Mouse (Mus musculus): ENCODE measurements at regions not wholly inside any gene's neighbourhood (a gene's known extent, or its start where the extent isn't known, plus 50 kb on each side); places are given as distances from the start of the nearest gene placed in this dataset.

- no peak overlapping the region for H3K9ac ChIP-seq (replicated peaks)
- DNase-seq (no peak), ATAC-seq (no peak)
- no peaks in the 10 kb centered on the region for H3K9me3 ChIP-seq (ENCODE audit: low read length)
- no peaks in the 10 kb centered on the region for H3K27me3 ChIP-seq (ENCODE audit: insufficient read depth, low read length)
- TF ChIP-seq EP300 (IDR thresholded peaks at IDR 0.05; ENCODE audit: low read depth) (no peak), CTCF (IDR thresholded peaks at IDR 0.05; ENCODE audit: low read depth) (no peak)
- 38% methylated on average over 3 of the region's 3 CpGs for WGBS (ENCODE audit: insufficient replicate concordance)
- no peaks in the 10 kb centered on the region for H3K4me1 ChIP-seq (ENCODE audit: insufficient read depth)
- no peak overlapping the region for H3K4me3 ChIP-seq (ENCODE audit: low read depth, low read length)
- no peak overlapping the region for H3K4me2 ChIP-seq (ENCODE audit: low read depth, low read length)
- no peaks in the 10 kb centered on the region for H3K36me3 ChIP-seq (replicated peaks; ENCODE audit: insufficient read depth, low read length)
- no peak overlapping the region for H3K27ac ChIP-seq (ENCODE audit: low read depth)
These were observed 196.7 kb upstream of the Acvr2a start for GRCm38 (mm10) chr2:48617141-48617699.

GRCm38 (mm10) chr2:48619042-48619441 is 194.9 kb upstream of the Acvr2a start:
- DNase-seq (no peak), ATAC-seq (no peak)
- H3K4me1 ChIP-seq (ENCODE audit: insufficient read depth) = no peaks in the 10 kb centered on the region
- no peak overlapping the region for H3K4me2 ChIP-seq (ENCODE audit: low read depth, low read length)
- no peaks in the 10 kb centered on the region for H3K36me3 ChIP-seq (replicated peaks; ENCODE audit: insufficient read depth, low read length)
- 46% methylated on average over 5 of the region's 5 CpGs for WGBS (ENCODE audit: insufficient replicate concordance)
- H3K9ac ChIP-seq (replicated peaks) = no peak overlapping the region
- no peaks in the 10 kb centered on the region for H3K27me3 ChIP-seq (ENCODE audit: insufficient read depth, low read length)
- TF ChIP-seq CTCF (IDR thresholded peaks at IDR 0.05; ENCODE audit: low read depth) (no peak), EP300 (IDR thresholded peaks at IDR 0.05; ENCODE audit: low read depth) (no peak)
- H3K9me3 ChIP-seq (ENCODE audit: low read length) = no peaks in the 10 kb centered on the region
- H3K27ac ChIP-seq (ENCODE audit: low read depth) = no peak overlapping the region
- H3K4me3 ChIP-seq (ENCODE audit: low read depth, low read length) = no peak overlapping the region

DNA sequence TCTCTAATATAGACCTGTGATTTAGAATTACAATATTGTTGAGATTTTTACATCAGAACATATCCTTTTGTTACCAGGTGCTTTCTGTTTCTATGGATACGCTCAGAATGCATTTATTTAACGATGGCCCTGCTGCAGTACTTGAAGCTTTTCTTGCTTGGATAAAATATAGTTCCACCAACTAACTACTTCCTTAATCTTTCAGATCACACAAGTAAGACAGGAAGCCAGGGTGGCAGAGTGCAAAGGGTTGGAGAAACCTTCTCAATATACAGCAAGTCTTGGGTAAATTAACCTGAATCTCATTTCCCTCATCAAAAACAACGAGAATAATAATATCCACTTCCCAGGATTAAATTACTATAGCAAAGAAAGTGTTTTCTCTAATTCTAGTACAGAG is 193.1 kb upstream of the Acvr2a start:
- WGBS (ENCODE audit: insufficient replicate concordance) = 52% methylated on average over 3 of the region's 3 CpGs
- ATAC-seq = no peak

GRCm38 (mm10) chr2:48622316-48622715 is 191.6 kb upstream of the Acvr2a start:
- Histone ChIP-seq H3K27ac (ENCODE audit: low read depth) (no peak overlapping the region), H3K27me3 (ENCODE audit: insufficient read depth, low read length) (no peaks in the 10 kb centered on the region), H3K9me3 (ENCODE audit: low read length) (no peaks in the 10 kb centered on the region), H3K36me3 (replicated peaks; ENCODE audit: insufficient read depth, low read length) (no peaks in the 10 kb centered on the region), H3K4me1 (ENCODE audit: insufficient read depth) (no peaks in the 10 kb centered on the region), H3K4me3 (ENCODE audit: low read depth, low read length) (no peak overlapping the region), H3K4me2 (ENCODE audit: low read depth, low read length) (no peak overlapping the region), H3K9ac (replicated peaks) (no peak overlapping the region)
- no peak for ATAC-seq
- no peak for DNase-seq
- TF ChIP-seq EP300 (IDR thresholded peaks at IDR 0.05; ENCODE audit: low read depth) = no peak
- 71% methylated on average over 1 of the region's 1 CpGs for WGBS (ENCODE audit: insufficient replicate concordance)

More for the DNA sequence above, 193.1 kb upstream of the Acvr2a start:
- H3K36me3 ChIP-seq (replicated peaks; ENCODE audit: insufficient read depth, low read length) = no peaks in the 10 kb centered on the region
- H3K9ac ChIP-seq (replicated peaks) = no peak overlapping the region
- H3K27me3 ChIP-seq (ENCODE audit: insufficient read depth, low read length) = no peaks in the 10 kb centered on the region
- H3K4me1 ChIP-seq (ENCODE audit: insufficient read depth) = no peaks in the 10 kb centered on the region
- no peak for DNase-seq
- no peak for TF ChIP-seq CTCF (IDR thresholded peaks at IDR 0.05; ENCODE audit: low read depth)
- no peak for TF ChIP-seq EP300 (IDR thresholded peaks at IDR 0.05; ENCODE audit: low read depth)
- H3K4me2 ChIP-seq (ENCODE audit: low read depth, low read length) = no peak overlapping the region
- H3K9me3 ChIP-seq (ENCODE audit: low read length) = no peaks in the 10 kb centered on the region
- H3K4me3 ChIP-seq (ENCODE audit: low read depth, low read length) = no peak overlapping the region
- no peak overlapping the region for H3K27ac ChIP-seq (ENCODE audit: low read depth)

GRCm38 (mm10) chr2:48624040-48624439 is 189.9 kb upstream of the Acvr2a start:
- Histone ChIP-seq H3K4me2 (ENCODE audit: low read depth, low read length) (no peak overlapping the region), H3K27ac (ENCODE audit: low read depth) (no peak overlapping the region), H3K9ac (replicated peaks) (no peak overlapping the region), H3K4me1 (ENCODE audit: insufficient read depth) (no peaks in the 10 kb centered on the region), H3K27me3 (ENCODE audit: insufficient read depth, low read length) (no peaks in the 10 kb centered on the region), H3K4me3 (ENCODE audit: low read depth, low read length) (no peak overlapping the region), H3K9me3 (ENCODE audit: low read length) (no peaks in the 10 kb centered on the region), H3K36me3 (replicated peaks; ENCODE audit: insufficient read depth, low read length) (no peaks in the 10 kb centered on the region)
- DNase-seq = no peak
- TF ChIP-seq CTCF (IDR thresholded peaks at IDR 0.05; ENCODE audit: low read depth) (no peak), EP300 (IDR thresholded peaks at IDR 0.05; ENCODE audit: low read depth) (no peak)
- no peak for ATAC-seq
- 63% methylated on average over 6 of the region's 6 CpGs for WGBS (ENCODE audit: insufficient replicate concordance)

GRCm38 (mm10) chr2:48624461-48624860 is 189.4 kb upstream of the Acvr2a start:
- no peaks in the 10 kb centered on the region for H3K9me3 ChIP-seq (ENCODE audit: low read length)
- WGBS (ENCODE audit: insufficient replicate concordance) = 63% methylated on average over 2 of the region's 2 CpGs
- no peaks in the 10 kb centered on the region for H3K4me1 ChIP-seq (ENCODE audit: insufficient read depth)
- TF ChIP-seq EP300 (IDR thresholded peaks at IDR 0.05; ENCODE audit: low read depth) (no peak), CTCF (IDR thresholded peaks at IDR 0.05; ENCODE audit: low read depth) (no peak)
- no peak for DNase-seq
- H3K36me3 ChIP-seq (replicated peaks; ENCODE audit: insufficient read depth, low read length) = no peaks in the 10 kb centered on the region
- ATAC-seq = no peak
- no peaks in the 10 kb centered on the region for H3K27me3 ChIP-seq (ENCODE audit: insufficient read depth, low read length)
- no peak overlapping the region for H3K4me3 ChIP-seq (ENCODE audit: low read depth, low read length)
- H3K9ac ChIP-seq (replicated peaks) = no peak overlapping the region
- no peak overlapping the region for H3K4me2 ChIP-seq (ENCODE audit: low read depth, low read length)
- H3K27ac ChIP-seq (ENCODE audit: low read depth) = no peak overlapping the region

DNA sequence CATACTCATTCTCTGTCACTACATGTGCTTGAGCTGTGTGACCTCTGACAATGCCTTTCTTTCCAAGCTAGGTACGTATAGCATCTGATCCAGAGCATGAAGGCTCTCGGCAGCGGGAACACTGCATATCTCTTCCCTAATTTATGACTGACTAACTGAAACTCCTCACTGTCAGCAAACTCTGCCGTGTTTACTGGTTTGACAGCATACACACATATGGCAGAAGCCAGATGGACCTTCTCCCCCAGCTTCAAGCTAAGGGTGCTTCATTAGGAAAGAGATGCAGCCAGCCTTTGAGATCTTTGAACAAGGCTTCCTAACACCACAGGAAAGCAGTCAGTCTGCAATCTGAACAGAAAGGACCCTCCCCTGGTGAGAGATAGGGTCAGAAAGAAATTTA is 186.9 kb upstream of the Acvr2a start:
- DNase-seq (no peak), ATAC-seq (no peak)
- 84% methylated on average over 4 of the region's 4 CpGs for WGBS (ENCODE audit: insufficient replicate concordance)
- Histone ChIP-seq H3K4me3 (ENCODE audit: low read depth, low read length) (no peak overlapping the region), H3K36me3 (replicated peaks; ENCODE audit: insufficient read depth, low read length) (no peaks in the 10 kb centered on the region), H3K9ac (replicated peaks) (no peak overlapping the region), H3K4me1 (ENCODE audit: insufficient read depth) (no peaks in the 10 kb centered on the region), H3K9me3 (ENCODE audit: low read length) (no peaks in the 10 kb centered on the region), H3K4me2 (ENCODE audit: low read depth, low read length) (no peak overlapping the region), H3K27me3 (ENCODE audit: insufficient read depth, low read length) (no peaks in the 10 kb centered on the region), H3K27ac (ENCODE audit: low read depth) (no peak overlapping the region)
- no peak for TF ChIP-seq EP300 (IDR thresholded peaks at IDR 0.05; ENCODE audit: low read depth)
- no peak for TF ChIP-seq CTCF (IDR thresholded peaks at IDR 0.05; ENCODE audit: low read depth)

Data from liver, postnatal 0 days (tissue).